Mouse (Mus musculus): ENCODE results near the gene Fbxl7. TPM values are rescaled to one million over a fixed set of nuclear protein-coding genes. Genes with fewer than 3 reads are reported as not detected.

Fbxl7 gene
- polyA plus RNA-seq, 2 experiments = 0.56 to 0.57 TPM

- Histone ChIP-seq H3K27me3 (ENCODE audit: control insufficient read depth, insufficient read depth, low read length) (peaks cover 18% of the 10 kb centered on the region), H3K9ac (replicated peaks) (no peak overlapping the region), H3K9me3 (ENCODE audit: control insufficient read depth, low read length) (no peaks in the 10 kb centered on the region), H3K4me2 (ENCODE audit: low read depth) (0 out of 2 replicates have a peak overlapping the region, but pooled peaks have one; percentile 53), H3K4me3 (ENCODE audit: insufficient read depth in 1 of 2, low read depth in 2 of 2, low read length in 2 of 2) (peak overlapping the region in 1 of 2 experiments; percentile 48; a peak in 2 of 4 replicates), H3K36me3 (replicated peaks; ENCODE audit: control insufficient read depth, insufficient read depth, low read depth) (no peaks in the 10 kb centered on the region), H3K27ac (no peak overlapping the region), H3K4me1 (replicated peaks; ENCODE audit: control insufficient read depth in 2 of 2, insufficient read depth in 2 of 2, low read length in 1 of 2) (no peaks in the 10 kb centered on the region)
- WGBS (ENCODE audit: insufficient replicate concordance) = 10% methylated on average over 12 of the region's 12 CpGs
- TF ChIP-seq CTCF (IDR thresholded peaks at IDR 0.05; ENCODE audit: low read depth) (no peak), EP300 (IDR thresholded peaks at IDR 0.05; ENCODE audit: low read depth) (no peak)
- ATAC-seq (ENCODE audit: insufficient read depth) (no peak), DNase-seq (ENCODE audit: low read depth in 3 of 3, low spot score in 3 of 3) (no peak)
Observed at GRCm38 (mm10) chr15:26894031-26894655, 1.2 kb downstream of the Fbxl7 start.

DNA sequence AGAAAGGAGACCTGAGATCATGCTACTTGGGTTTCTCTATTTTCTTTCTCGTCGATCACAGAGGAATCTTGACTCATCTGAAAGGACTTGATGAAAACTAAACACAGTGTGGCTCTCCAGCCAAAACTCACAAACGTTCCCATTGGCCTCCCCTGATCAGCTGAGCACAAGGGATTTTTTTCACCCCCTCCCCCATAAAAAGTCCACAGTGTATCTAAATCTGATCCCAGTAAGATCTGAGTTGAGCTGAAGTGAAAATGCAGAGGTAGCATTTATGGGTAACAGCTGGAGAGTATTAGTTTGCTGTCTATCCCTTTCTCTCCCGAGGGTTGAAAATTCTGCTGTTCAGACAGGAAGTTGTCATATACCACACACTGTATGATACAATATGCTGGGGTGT lies 2.2 kb downstream of the Fbxl7 start:
- H3K27me3 ChIP-seq (ENCODE audit: control insufficient read depth, insufficient read depth, low read length) = peaks cover 18% of the 10 kb centered on the region
- 39% methylated on average over 4 of the region's 4 CpGs for WGBS (ENCODE audit: insufficient replicate concordance)

GRCm38 (mm10) chr15:26889971-26890370 lies 5.4 kb downstream of the Fbxl7 start:
- Histone ChIP-seq H3K4me2 (ENCODE audit: low read depth) (no peak overlapping the region), H3K36me3 (replicated peaks; ENCODE audit: control insufficient read depth, insufficient read depth, low read depth) (no peaks in the 10 kb centered on the region), H3K4me1 (replicated peaks; ENCODE audit: control insufficient read depth in 2 of 2, insufficient read depth in 2 of 2, low read length in 1 of 2) (no peaks in the 10 kb centered on the region), H3K9me3 (ENCODE audit: control insufficient read depth, low read length) (no peaks in the 10 kb centered on the region), H3K4me3 (ENCODE audit: insufficient read depth in 1 of 2, low read depth in 2 of 2, low read length in 2 of 2) (no peak overlapping the region), H3K9ac (replicated peaks) (no peak overlapping the region), H3K27me3 (ENCODE audit: control insufficient read depth, insufficient read depth, low read length) (peaks cover 10% of the 10 kb centered on the region), H3K27ac (no peak overlapping the region)
- WGBS (ENCODE audit: insufficient replicate concordance) = 60% methylated on average over 5 of the region's 5 CpGs
- TF ChIP-seq EP300 (IDR thresholded peaks at IDR 0.05; ENCODE audit: low read depth) (no peak), CTCF (IDR thresholded peaks at IDR 0.05; ENCODE audit: low read depth) (no peak)
- DNase-seq (ENCODE audit: low read depth in 3 of 3, low spot score in 3 of 3) = no peak
- no peak for ATAC-seq (ENCODE audit: insufficient read depth)

More for the DNA sequence above, 2.2 kb downstream of the Fbxl7 start:
- no peak overlapping the region for H3K9ac ChIP-seq (replicated peaks)
- no peak for DNase-seq (ENCODE audit: low read depth in 3 of 3, low spot score in 3 of 3)
- TF ChIP-seq EP300 (IDR thresholded peaks at IDR 0.05; ENCODE audit: low read depth) (no peak), CTCF (IDR thresholded peaks at IDR 0.05; ENCODE audit: low read depth) (no peak)
- H3K4me1 ChIP-seq (replicated peaks; ENCODE audit: control insufficient read depth in 2 of 2, insufficient read depth in 2 of 2, low read length in 1 of 2) = no peaks in the 10 kb centered on the region
- H3K4me2 ChIP-seq (ENCODE audit: low read depth) = no peak overlapping the region
- no peak overlapping the region for H3K27ac ChIP-seq
- H3K36me3 ChIP-seq (replicated peaks; ENCODE audit: control insufficient read depth, insufficient read depth, low read depth) = no peaks in the 10 kb centered on the region
- no peak for ATAC-seq (ENCODE audit: insufficient read depth)
- no peaks in the 10 kb centered on the region for H3K9me3 ChIP-seq (ENCODE audit: control insufficient read depth, low read length)
- no peak overlapping the region for H3K4me3 ChIP-seq (ENCODE audit: insufficient read depth in 1 of 2, low read depth in 2 of 2, low read length in 2 of 2)

DNA sequence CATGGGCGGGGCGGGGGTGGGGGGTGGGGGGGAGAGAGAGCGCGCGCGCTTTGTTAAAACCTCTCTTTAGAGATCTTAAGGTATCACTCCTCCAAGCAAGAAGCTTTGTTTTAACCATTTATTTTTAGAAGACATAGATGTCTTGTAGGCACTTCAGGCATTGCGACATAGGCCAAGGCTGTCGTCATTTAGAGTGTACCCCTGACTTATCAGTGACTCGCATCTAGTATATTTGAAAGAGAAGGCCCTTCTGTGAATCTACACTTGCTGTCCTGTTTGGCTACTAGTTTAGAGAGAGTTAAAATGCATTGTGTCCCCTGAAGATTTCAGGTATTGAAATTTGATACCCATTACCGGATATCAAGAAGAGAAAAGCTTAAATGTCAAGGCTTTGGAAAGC lies 7.2 kb downstream of the Fbxl7 start:
- DNase-seq (ENCODE audit: low read depth in 3 of 3, low spot score in 3 of 3) (no peak), ATAC-seq (ENCODE audit: insufficient read depth) (no peak)
- H3K4me3 ChIP-seq (ENCODE audit: insufficient read depth in 1 of 2, low read depth in 2 of 2, low read length in 2 of 2) = no peak overlapping the region
- no peaks in the 10 kb centered on the region for H3K27me3 ChIP-seq (ENCODE audit: control insufficient read depth, insufficient read depth, low read length)
- H3K27ac ChIP-seq = no peak overlapping the region
- H3K36me3 ChIP-seq (replicated peaks; ENCODE audit: control insufficient read depth, insufficient read depth, low read depth) = no peaks in the 10 kb centered on the region
- H3K9ac ChIP-seq (replicated peaks) = no peak overlapping the region
- no peaks in the 10 kb centered on the region for H3K4me1 ChIP-seq (replicated peaks; ENCODE audit: control insufficient read depth in 2 of 2, insufficient read depth in 2 of 2, low read length in 1 of 2)
- WGBS (ENCODE audit: insufficient replicate concordance) = 57% methylated on average over 10 of the region's 10 CpGs
- no peak overlapping the region for H3K4me2 ChIP-seq (ENCODE audit: low read depth)
- TF ChIP-seq CTCF (IDR thresholded peaks at IDR 0.05; ENCODE audit: low read depth) (no peak), EP300 (IDR thresholded peaks at IDR 0.05; ENCODE audit: low read depth) (no peak)
- no peaks in the 10 kb centered on the region for H3K9me3 ChIP-seq (ENCODE audit: control insufficient read depth, low read length)

DNA sequence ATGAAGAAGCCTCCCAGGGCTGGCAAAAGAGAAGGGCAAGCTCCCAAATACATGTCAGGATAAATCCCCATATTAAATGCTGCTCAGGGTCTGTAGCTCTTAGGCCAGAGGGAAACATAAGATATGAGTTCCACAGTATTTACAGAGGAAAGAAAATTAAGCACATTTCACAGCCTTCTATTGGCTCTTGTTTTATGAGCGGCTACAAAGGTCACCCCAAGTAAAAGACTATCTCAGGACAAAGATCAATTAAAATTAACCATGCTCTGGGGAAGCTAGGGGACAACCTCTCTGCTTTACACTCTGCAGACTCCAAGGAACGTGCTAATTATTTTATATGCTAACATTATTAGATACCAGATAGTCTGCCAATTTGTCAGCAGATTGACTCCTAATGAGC lies 9.4 kb downstream of the Fbxl7 start:
- no peak for ATAC-seq (ENCODE audit: insufficient read depth)
- Histone ChIP-seq H3K4me3 (ENCODE audit: insufficient read depth in 1 of 2, low read depth in 2 of 2, low read length in 2 of 2) (no peak overlapping the region), H3K36me3 (replicated peaks; ENCODE audit: control insufficient read depth, insufficient read depth, low read depth) (no peaks in the 10 kb centered on the region), H3K27me3 (ENCODE audit: control insufficient read depth, insufficient read depth, low read length) (no peaks in the 10 kb centered on the region), H3K27ac (no peak overlapping the region), H3K9me3 (ENCODE audit: control insufficient read depth, low read length) (no peaks in the 10 kb centered on the region), H3K4me1 (replicated peaks; ENCODE audit: control insufficient read depth in 2 of 2, insufficient read depth in 2 of 2, low read length in 1 of 2) (no peaks in the 10 kb centered on the region), H3K9ac (replicated peaks) (no peak overlapping the region), H3K4me2 (ENCODE audit: low read depth) (no peak overlapping the region)
- no peak for DNase-seq (ENCODE audit: low read depth in 3 of 3, low spot score in 3 of 3)
- 44% methylated on average over 2 of the region's 2 CpGs for WGBS (ENCODE audit: insufficient replicate concordance)
- TF ChIP-seq CTCF (IDR thresholded peaks at IDR 0.05; ENCODE audit: low read depth) (no peak), EP300 (IDR thresholded peaks at IDR 0.05; ENCODE audit: low read depth) (no peak)

Measured in liver, embryonic 14.5 days (tissue).